Mouse (Mus musculus) midbrain, embryonic 15.5 days (tissue): ENCODE data around the gene Osgep. TPM values are rescaled to one million over a fixed set of nuclear protein-coding genes. Genes with fewer than 3 reads are reported as not detected.
"Not testable (repeated sequence)": the region's sequence is repeated elsewhere in the genome, so short reads cannot be mapped to it uniquely, and the experiment has no call there.

Source experiments
- ATAC-seq: fragments of 200-750 bp; cut with Nextera tagmentation; replicated peaks from 2 replicates; pipeline ENCODE4 v1.8.0; 2017; ENCODE audit warnings: moderate TSS enrichment
- H3K27ac ChIP-seq: fragments of 300-500 bp; sonication (generic); 2 replicates; pipeline ENCODE4 v1.5.1; 2015; ENCODE audit warnings: mild to moderate bottlenecking, inconsistent platforms
- H3K27me3 ChIP-seq: fragments of 300-500 bp; sonication (generic); replicated peaks from 2 replicates; pipeline ENCODE4 v1.6.1; 2015; ENCODE audit warnings: inconsistent platforms
- H3K36me3 ChIP-seq: fragments of 300-500 bp; sonication (generic); replicated peaks from 2 replicates; pipeline ENCODE4 v1.6.1; 2015; ENCODE audit warnings: inconsistent platforms
- H3K4me1 ChIP-seq: fragments of 300-500 bp; sonication (generic); 2 replicates; pipeline ENCODE4 v1.6.1; 2015; ENCODE audit warnings: inconsistent platforms
- H3K4me2 ChIP-seq: fragments of 300-500 bp; sonication (generic); 2 replicates; pipeline ENCODE4 v1.6.1; 2015; ENCODE audit warnings: inconsistent platforms, mild to moderate bottlenecking, moderate library complexity
- H3K4me3 ChIP-seq: fragments of 300-500 bp; sonication (generic); 2 replicates; pipeline ENCODE4 v1.5.1; 2015; ENCODE audit warnings: mild to moderate bottlenecking, inconsistent platforms
- H3K9ac ChIP-seq: fragments of 300-500 bp; sonication (generic); 2 replicates; pipeline ENCODE4 v1.6.1; 2015; ENCODE audit warnings: mild to moderate bottlenecking, inconsistent platforms
- H3K9me3 ChIP-seq: fragments of 300-500 bp; sonication (generic); 2 replicates; pipeline ENCODE4 v1.6.1; 2016; ENCODE audit warnings: inconsistent platforms
- WGBS: fragments of 180-500 bp; shearing (Covaris S2); methylation state at CpG from one replicate; pipeline ENCODE4 v1.1.7; 2015; ENCODE audit warnings: mixed read lengths; 5-methylcytosine and 5-hydroxymethylcytosine counted together
- polyA plus RNA-seq: library from polyadenylated mRNA; unstranded; fragments of >200 nt; fragmentation: Nextera tagmentation; extraction: Ambion mirVana; gene quantifications from 2 replicates; pipeline ENCODE4 v1.2.1, GENCODE M21; 2015

The Osgep gene
- polyA plus RNA-seq, 1 experiment from 2014 or later: 104 TPM

GRCm38 (mm10) chr14:50868656-50869055 is 56.0 kb downstream of the Osgep start:
- Histone ChIP-seq H3K27ac (no peak overlapping the region), H3K9ac (no peak overlapping the region), H3K9me3 (no peaks in the 10 kb centered on the region), H3K4me3 (no peak overlapping the region), H3K27me3 (no peaks in the 10 kb centered on the region), H3K4me2 (no peak overlapping the region), H3K4me1 (peaks cover 4% of the 10 kb centered on the region; the same call in 1 of the 2 replicates), H3K36me3 (no peaks in the 10 kb centered on the region)
- ATAC-seq: no peak
- WGBS: 94% methylated on average over 5 of the region's 5 CpGs

- H3K9me3 ChIP-seq: no peaks in the 10 kb centered on the region
- H3K4me3 ChIP-seq: no peak overlapping the region
- no peak for ATAC-seq
- H3K27ac ChIP-seq: no peak overlapping the region
- H3K36me3 ChIP-seq: no peaks in the 10 kb centered on the region
- no peaks in the 10 kb centered on the region for H3K27me3 ChIP-seq
- no peak overlapping the region for H3K9ac ChIP-seq
- whole genome bisulfite sequencing: 87% methylated on average over 4 of the region's 4 CpGs
- H3K4me2 ChIP-seq: no peak overlapping the region
- H3K4me1 ChIP-seq: peaks cover 4% of the 10 kb centered on the region; the same call in 1 of the 2 replicates
Measured at GRCm38 (mm10) chr14:50868211-50868610, 56.5 kb downstream of the Osgep start.

- WGBS: 97% methylated on average over 3 of the region's 3 CpGs
- Histone ChIP-seq H3K4me2 (no peak overlapping the region), H3K27ac (no peak overlapping the region), H3K9me3 (no peaks in the 10 kb centered on the region), H3K4me3 (no peak overlapping the region), H3K36me3 (no peaks in the 10 kb centered on the region), H3K4me1 (peaks cover 4% of the 10 kb centered on the region; the same call in 1 of the 2 replicates), H3K9ac (no peak overlapping the region), H3K27me3 (no peaks in the 10 kb centered on the region)
- ATAC-seq: no peak
Measured at GRCm38 (mm10) chr14:50866966-50867365, 57.7 kb downstream of the Osgep start.

- H3K4me2 ChIP-seq, H3K4me1 ChIP-seq, H3K9ac ChIP-seq, H3K4me3 ChIP-seq, H3K9me3 ChIP-seq, H3K27ac ChIP-seq, H3K36me3 ChIP-seq, H3K27me3 ChIP-seq, ATAC-seq: not testable (repeated sequence)
Measured at GRCm38 (mm10) chr14:50865005-50865404, 59.7 kb downstream of the Osgep start.

- Histone ChIP-seq H3K27ac (no peak overlapping the region), H3K36me3 (no peaks in the 10 kb centered on the region), H3K9me3 (no peaks in the 10 kb centered on the region), H3K9ac (no peak overlapping the region), H3K4me3 (no peak overlapping the region), H3K27me3 (no peaks in the 10 kb centered on the region), H3K4me2 (no peak overlapping the region), H3K4me1 (no peaks in the 10 kb centered on the region)
- 92% methylated on average over 10 of the region's 10 CpGs for WGBS
- no peak for ATAC-seq
Measured at GRCm38 (mm10) chr14:50862641-50863040, 62.1 kb downstream of the Osgep start.

Other genes starting within 250 kb of the Osgep start
- not detected in 2 replicates for gene Olfr747, start 231.7 kb downstream of the Osgep start, polyA plus RNA-seq
- gene Olfr748, start 217.5 kb downstream of the Osgep start, polyA plus RNA-seq: not detected in 2 replicates
- gene Olfr749, start 179.8 kb downstream of the Osgep start, polyA plus RNA-seq: not detected in 2 replicates
- gene Ttc5, start 139.4 kb downstream of the Osgep start, polyA plus RNA-seq: 137 and 142 TPM in 2 replicates
- not detected in 2 replicates for gene Ccnb1ip1, start 117.2 kb downstream of the Osgep start, polyA plus RNA-seq
- 42.8 and 43.7 TPM in 2 replicates for gene Parp2, start 117.1 kb downstream of the Osgep start, polyA plus RNA-seq
- 2.0 and 2.6 TPM in 2 replicates for gene Tep1, start 54.3 kb downstream of the Osgep start, polyA plus RNA-seq
- 1.8 and 2.1 TPM in 2 replicates for gene Klhl33, start 27.4 kb downstream of the Osgep start, polyA plus RNA-seq
- gene Apex1, start 75 bp upstream of the Osgep start, polyA plus RNA-seq: 190 and 191 TPM in 2 replicates
- 101 and 111 TPM in 2 replicates for gene Pip4p1, start 6.0 kb upstream of the Osgep start, polyA plus RNA-seq
- 20.3 and 21.3 TPM in 2 replicates for gene Pnp, start 6.2 kb upstream of the Osgep start, polyA plus RNA-seq
- not detected in 2 replicates for gene Gm49342, start 19.6 kb upstream of the Osgep start, polyA plus RNA-seq
- 0.45 and 0.57 TPM in 2 replicates for gene Pnp2, start 31.1 kb upstream of the Osgep start, polyA plus RNA-seq
- 0.11 TPM in 1 of 2 replicates, not detected in the other for gene Rnase10, start 82.9 kb upstream of the Osgep start, polyA plus RNA-seq
- not detected in 2 replicates for gene Rnase9, start 117.0 kb upstream of the Osgep start, polyA plus RNA-seq
- not detected in 2 replicates for gene Rnase11, start 125.3 kb upstream of the Osgep start, polyA plus RNA-seq
- gene Rnase12, start 132.8 kb upstream of the Osgep start, polyA plus RNA-seq: not detected in 2 replicates
- 0.08 and 0.09 TPM in 2 replicates for gene Olfr750, start 149.5 kb upstream of the Osgep start, polyA plus RNA-seq
- gene Rnase4, start 166.2 kb upstream of the Osgep start, polyA plus RNA-seq: 13.9 and 15.6 TPM in 2 replicates
- 4.5 and 4.8 TPM in 2 replicates for gene Ang, start 166.3 kb upstream of the Osgep start, polyA plus RNA-seq
- gene Eddm3b, start 189.5 kb upstream of the Osgep start, polyA plus RNA-seq: not detected in 2 replicates
- gene Rnase6, start 199.0 kb upstream of the Osgep start, polyA plus RNA-seq: 1.1 and 1.3 TPM in 2 replicates
- 0.34 TPM in 1 of 2 replicates, not detected in the other for gene Rnase1, start 221.9 kb upstream of the Osgep start, polyA plus RNA-seq
- gene Rnase2b, start 237.4 kb upstream of the Osgep start, polyA plus RNA-seq: not detected in 2 replicates